Mouse (Mus musculus) embryonic facial prominence, embryonic 13.5 days (tissue): ENCODE data around the gene Nacc2. TPM values are rescaled to one million over a fixed set of nuclear protein-coding genes. Genes with fewer than 3 reads are reported as not detected.

Experiments used
- ATAC-seq: fragments of 200-750 bp; cut with Nextera tagmentation; 2 replicates; pipeline ENCODE4 v1.8.0; 2017; ENCODE audit warnings: low read depth; ENCODE audit not compliant: insufficient number of reproducible peaks, insufficient read depth, low FRiP score, low TSS enrichment
- H3K27ac ChIP-seq: fragments of 300-500 bp; sonication (generic); 2 replicates; pipeline ENCODE4 v1.5.1; 2015; ENCODE audit warnings: moderate library complexity, mild to moderate bottlenecking, inconsistent platforms
- H3K27me3 ChIP-seq: fragments of 300-500 bp; sonication (generic); 2 replicates; pipeline ENCODE4 v1.6.1; 2015; ENCODE audit warnings: mild to moderate bottlenecking, inconsistent platforms
- H3K36me3 ChIP-seq: fragments of 300-500 bp; sonication (generic); 2 replicates; pipeline ENCODE4 v1.6.1; 2015; ENCODE audit warnings: mild to moderate bottlenecking, inconsistent platforms
- H3K4me1 ChIP-seq: fragments of 300-500 bp; sonication (generic); 2 replicates; pipeline ENCODE4 v1.6.1; 2015; ENCODE audit warnings: inconsistent platforms
- H3K4me2 ChIP-seq: fragments of 300-500 bp; sonication (generic); 2 replicates; pipeline ENCODE4 v1.6.1; 2015; ENCODE audit warnings: moderate library complexity, mild to moderate bottlenecking, inconsistent platforms
- H3K4me3 ChIP-seq: fragments of 300-500 bp; sonication (generic); 2 replicates; pipeline ENCODE4 v1.5.1; 2015; ENCODE audit warnings: mild to moderate bottlenecking, inconsistent platforms
- H3K9ac ChIP-seq: fragments of 300-500 bp; sonication (generic); 2 replicates; pipeline ENCODE4 v1.6.1; 2015; ENCODE audit warnings: mild to moderate bottlenecking, inconsistent platforms
- H3K9me3 ChIP-seq: fragments of 300-500 bp; sonication (generic); 2 replicates; pipeline ENCODE4 v1.6.1; 2016; ENCODE audit warnings: inconsistent platforms
- WGBS: fragments of 180-500 bp; shearing (Covaris S2); methylation state at CpG from one replicate; pipeline ENCODE4 v1.1.7; 2015; ENCODE audit warnings: mixed read lengths; 5-methylcytosine and 5-hydroxymethylcytosine counted together
- polyA plus RNA-seq: library from polyadenylated mRNA; unstranded; fragments of >200 nt; fragmentation: Nextera tagmentation; extraction: Ambion mirVana; gene quantifications from 2 replicates; pipeline ENCODE4 v1.2.1, GENCODE M21; 2015

Nacc2 gene
- polyA plus RNA-seq, 1 experiment from 2014 or later, result 4.4 TPM

DNA sequence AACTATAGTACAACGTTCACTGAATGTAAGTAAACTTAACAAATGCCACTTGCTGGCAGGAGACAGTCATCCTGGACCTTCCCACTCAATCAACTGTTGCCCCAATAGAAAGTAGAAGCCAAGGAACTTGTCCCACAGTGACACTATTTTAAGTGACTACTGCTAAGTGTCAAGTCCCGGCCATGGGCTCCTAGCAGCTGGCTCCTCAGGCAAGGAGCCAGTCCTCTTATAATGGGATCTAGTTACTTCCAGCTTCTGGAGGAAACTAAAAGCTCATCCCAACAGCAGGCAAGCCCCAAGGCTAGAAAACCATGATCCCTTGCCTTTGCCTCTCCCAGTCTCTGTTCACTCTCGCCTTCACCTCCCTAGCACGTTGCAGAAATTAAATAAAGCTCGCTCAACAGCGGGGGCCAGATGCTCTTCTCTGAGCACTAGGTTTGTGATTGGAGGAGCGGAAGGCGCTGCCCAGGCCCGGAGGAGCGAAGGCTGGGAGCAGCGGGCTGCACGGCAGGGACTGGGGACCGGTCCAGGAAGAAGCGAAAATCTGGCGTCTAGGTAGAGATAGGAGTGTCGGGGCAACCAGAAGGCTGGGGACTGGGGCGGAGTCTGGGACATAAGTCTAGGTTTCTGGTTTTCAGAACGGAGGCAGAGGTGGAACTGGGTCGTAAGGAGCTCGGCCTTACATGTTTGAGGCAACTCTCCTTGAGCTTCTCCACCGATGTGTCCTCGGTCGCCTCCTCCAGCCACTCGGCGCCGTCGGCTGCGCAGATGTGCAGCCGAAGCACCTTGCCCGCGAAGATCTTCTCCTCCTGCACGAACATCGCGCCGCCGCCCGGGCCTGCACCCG is 102.1 kb downstream of the Nacc2 start:
- no peaks in the 10 kb centered on the region for H3K27me3 ChIP-seq
- 2% methylated on average over 38 of the region's 38 CpGs for WGBS
- H3K4me2 ChIP-seq, result peak overlapping the region; percentile 75
- no peak for ATAC-seq
- H3K4me3 ChIP-seq, result peak overlapping the region; percentile 94
- peak overlapping the region; percentile 82 for H3K9ac ChIP-seq
- no peaks in the 10 kb centered on the region for H3K9me3 ChIP-seq
- H3K36me3 ChIP-seq, result peaks cover 6% of the 10 kb centered on the region
- H3K4me1 ChIP-seq, result peaks cover 13% of the 10 kb centered on the region
- peak overlapping the region; percentile 88 for H3K27ac ChIP-seq

DNA sequence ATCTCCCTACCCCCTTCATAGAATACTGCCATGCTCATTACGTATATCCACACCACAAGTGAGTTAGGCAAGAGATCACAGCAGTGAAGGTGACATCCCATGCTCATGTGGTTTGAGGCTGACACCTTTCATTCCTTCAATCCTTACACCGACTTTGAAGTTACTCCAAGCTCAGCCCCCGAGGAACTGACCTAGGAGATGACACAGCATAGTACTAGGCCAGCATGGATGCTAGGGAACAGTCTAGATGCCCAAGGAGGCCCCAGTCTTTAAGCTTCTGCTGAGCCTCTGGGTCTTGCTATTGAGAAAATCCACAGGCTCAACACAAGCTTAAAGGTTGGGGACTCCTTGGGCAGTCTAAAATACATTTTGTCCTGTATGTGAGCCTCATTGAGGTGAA is 103.1 kb downstream of the Nacc2 start:
- Histone ChIP-seq H3K27me3 (no peaks in the 10 kb centered on the region), H3K4me2 (peak overlapping the region; percentile 75), H3K4me3 (peak overlapping the region; percentile 94; the same call in 1 of the 2 replicates), H3K9me3 (no peaks in the 10 kb centered on the region), H3K9ac (peak overlapping the region; percentile 82; the same call in 1 of the 2 replicates), H3K4me1 (peaks cover 13% of the 10 kb centered on the region), H3K36me3 (peaks cover 16% of the 10 kb centered on the region), H3K27ac (no peak overlapping the region)
- WGBS, result 80% methylated on average over 3 of the region's 3 CpGs
- no peak for ATAC-seq

DNA sequence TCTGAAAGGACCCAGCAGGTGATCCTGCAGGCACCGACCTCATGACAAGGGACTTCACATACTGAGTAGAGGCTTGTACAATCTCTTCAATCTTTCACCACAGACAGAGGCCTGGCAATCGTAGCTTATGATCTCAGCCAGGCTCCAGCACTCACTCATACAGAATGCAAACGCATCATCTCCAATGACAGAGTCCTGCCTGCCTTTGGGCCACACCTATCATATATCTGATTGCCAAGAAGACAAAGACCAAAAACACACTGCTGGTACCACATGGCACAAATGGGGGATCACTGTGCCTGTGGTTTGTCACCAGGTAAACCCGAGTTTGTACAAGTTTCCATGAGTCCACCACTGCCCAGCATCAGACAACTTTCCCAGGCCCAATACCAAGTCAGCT is 105.7 kb downstream of the Nacc2 start:
- 83% methylated on average over 4 of the region's 4 CpGs for WGBS
- no peak overlapping the region for H3K4me3 ChIP-seq
- H3K36me3 ChIP-seq, result peaks cover 42% of the 10 kb centered on the region
- no peak overlapping the region for H3K27ac ChIP-seq
- 0 out of 2 replicates have a peak overlapping the region, but pooled peaks have one; percentile 36 for H3K9ac ChIP-seq
- no peaks in the 10 kb centered on the region for H3K9me3 ChIP-seq
- no peak overlapping the region for H3K4me2 ChIP-seq
- ATAC-seq, result no peak
- H3K27me3 ChIP-seq, result no peaks in the 10 kb centered on the region
- H3K4me1 ChIP-seq, result peaks cover 13% of the 10 kb centered on the region

DNA sequence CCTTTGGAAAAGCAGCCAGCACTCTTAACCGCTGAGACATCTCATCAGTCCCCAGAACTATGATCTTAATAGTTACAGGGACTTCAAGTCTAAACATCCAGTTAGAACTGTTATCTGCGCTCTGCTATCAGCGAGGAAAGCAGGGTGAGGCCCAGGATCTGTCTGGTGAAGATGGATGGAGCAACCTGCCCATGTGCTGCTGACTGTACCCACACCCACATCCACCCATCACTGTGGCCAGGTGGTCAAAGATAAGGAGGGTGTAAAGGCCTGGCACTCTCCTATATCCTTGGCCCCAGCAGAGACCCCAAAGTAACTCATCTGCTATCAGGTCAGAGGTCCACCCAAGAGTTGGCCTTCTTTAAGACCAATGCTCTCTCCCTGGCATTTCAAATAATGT is 109.3 kb downstream of the Nacc2 start:
- WGBS, result 96% methylated on average over 3 of the region's 3 CpGs
- peaks cover 78% of the 10 kb centered on the region for H3K36me3 ChIP-seq

DNA sequence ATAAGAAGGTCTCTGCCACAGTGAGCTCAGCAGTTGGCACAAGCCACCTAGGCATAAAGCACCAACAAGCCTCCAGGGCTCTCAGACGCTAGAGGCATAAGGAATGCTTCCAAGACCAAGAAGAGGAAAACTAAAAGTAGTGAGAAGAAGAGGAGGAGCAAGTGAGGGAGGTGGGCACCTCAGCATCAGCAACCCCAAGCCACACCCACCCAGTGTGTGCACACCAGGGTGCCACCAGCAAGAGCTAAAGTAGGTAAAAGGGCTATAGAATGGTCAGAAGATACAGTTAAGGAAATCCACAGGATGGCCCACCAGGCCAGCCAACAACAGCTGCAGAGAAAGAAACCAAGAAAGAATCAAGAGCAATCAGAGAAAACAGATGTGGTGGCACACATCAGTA is 111.6 kb downstream of the Nacc2 start:
- no peak overlapping the region for H3K27ac ChIP-seq
- no peaks in the 10 kb centered on the region for H3K4me1 ChIP-seq
- H3K4me2 ChIP-seq, result no peak overlapping the region
- H3K4me3 ChIP-seq, result no peak overlapping the region
- H3K9me3 ChIP-seq, result no peaks in the 10 kb centered on the region
- WGBS, result 82% methylated on average over 1 of the region's 1 CpGs
- no peaks in the 10 kb centered on the region for H3K27me3 ChIP-seq
- peaks cover 99% of the 10 kb centered on the region for H3K36me3 ChIP-seq
- ATAC-seq, result no peak
- no peak overlapping the region for H3K9ac ChIP-seq

More for the DNA sequence above, 109.3 kb downstream of the Nacc2 start:
- Histone ChIP-seq H3K4me3 (no peak overlapping the region), H3K4me2 (no peak overlapping the region), H3K9ac (no peak overlapping the region), H3K9me3 (no peaks in the 10 kb centered on the region), H3K27me3 (no peaks in the 10 kb centered on the region), H3K27ac (no peak overlapping the region), H3K4me1 (no peaks in the 10 kb centered on the region; the same call in 1 of the 2 replicates)
- ATAC-seq, result no peak

Other genes with a start within 250 kb of the Nacc2 start
- gene Camsap1, start 139.9 kb downstream of the Nacc2 start, polyA plus RNA-seq, result 15.0 and 20.1 TPM in 2 replicates
- 89.7 and 93.6 TPM in 2 replicates for gene Ubac1, start 101.5 kb downstream of the Nacc2 start, polyA plus RNA-seq
- gene Lhx3, start 85.1 kb upstream of the Nacc2 start, polyA plus RNA-seq, result 0.12 and 0.15 TPM in 2 replicates
- 14.6 and 18.3 TPM in 2 replicates for gene Qsox2, start 114.3 kb upstream of the Nacc2 start, polyA plus RNA-seq
- 0.10 and 0.28 TPM in 2 replicates for gene Ccdc187, start 171.3 kb upstream of the Nacc2 start, polyA plus RNA-seq
- 54.8 and 57.0 TPM in 2 replicates for gene Gpsm1, start 192.3 kb upstream of the Nacc2 start, polyA plus RNA-seq
- gene Dnlz, start 228.9 kb upstream of the Nacc2 start, polyA plus RNA-seq, result 31.4 and 32.1 TPM in 2 replicates
- gene Card9, start 237.7 kb upstream of the Nacc2 start, polyA plus RNA-seq, result 0.81 and 1.3 TPM in 2 replicates